Mouse (Mus musculus): Measurements from ENCODE around the gene Zbtb46. TPM values are rescaled to one million over a fixed set of nuclear protein-coding genes. Genes with fewer than 3 reads are reported as not detected.

Zbtb46 gene
- polyA plus RNA-seq, 1 experiment from 2014 or later, result 19.1 TPM

- 94% methylated on average over 3 of the region's 3 CpGs for WGBS
- ATAC-seq, result no peak
- Histone ChIP-seq H3K4me3 (ENCODE audit: low read length) (no peak overlapping the region), H3K36me3 (ENCODE audit: control insufficient read depth, insufficient read depth, low read length) (peaks cover 11% of the 10 kb centered on the region), H3K4me1 (ENCODE audit: control insufficient read depth, insufficient read depth, low read depth, low read length) (no peaks in the 10 kb centered on the region), H3K9me3 (ENCODE audit: control insufficient read depth, low read length) (no peaks in the 10 kb centered on the region), H3K27ac (ENCODE audit: low read depth, low read length) (no peak overlapping the region), H3K27me3 (replicated peaks; ENCODE audit: control insufficient read depth, insufficient read depth, low read length) (no peaks in the 10 kb centered on the region), H3K4me2 (ENCODE audit: low read length) (no peak overlapping the region), H3K9ac (ENCODE audit: low read depth, low read length) (no peak overlapping the region)
Observed at GRCm38 (mm10) chr2:181394086-181394485, 65.1 kb downstream of the Zbtb46 start.

GRCm38 (mm10) chr2:181392600-181393213 lies 66.5 kb downstream of the Zbtb46 start:
- H3K27ac ChIP-seq (ENCODE audit: low read depth, low read length), result no peak overlapping the region
- no peak overlapping the region for H3K4me2 ChIP-seq (ENCODE audit: low read length)
- 45% methylated on average over 4 of the region's 4 CpGs for WGBS
- H3K4me1 ChIP-seq (ENCODE audit: control insufficient read depth, insufficient read depth, low read depth, low read length), result no peaks in the 10 kb centered on the region
- H3K4me3 ChIP-seq (ENCODE audit: low read length), result no peak overlapping the region
- no peaks in the 10 kb centered on the region for H3K27me3 ChIP-seq (replicated peaks; ENCODE audit: control insufficient read depth, insufficient read depth, low read length)
- no peak overlapping the region for H3K9ac ChIP-seq (ENCODE audit: low read depth, low read length)
- peak; percentile 83 for ATAC-seq
- H3K9me3 ChIP-seq (ENCODE audit: control insufficient read depth, low read length), result no peaks in the 10 kb centered on the region
- peaks cover 11% of the 10 kb centered on the region for H3K36me3 ChIP-seq (ENCODE audit: control insufficient read depth, insufficient read depth, low read length)

GRCm38 (mm10) chr2:181391541-181391940 lies 67.7 kb downstream of the Zbtb46 start:
- WGBS, result 67% methylated on average over 2 of the region's 2 CpGs
- Histone ChIP-seq H3K4me3 (ENCODE audit: low read length) (no peak overlapping the region), H3K27ac (ENCODE audit: low read depth, low read length) (no peak overlapping the region), H3K36me3 (ENCODE audit: control insufficient read depth, insufficient read depth, low read length) (peaks cover 11% of the 10 kb centered on the region), H3K4me1 (ENCODE audit: control insufficient read depth, insufficient read depth, low read depth, low read length) (no peaks in the 10 kb centered on the region), H3K9me3 (ENCODE audit: control insufficient read depth, low read length) (no peaks in the 10 kb centered on the region), H3K27me3 (replicated peaks; ENCODE audit: control insufficient read depth, insufficient read depth, low read length) (no peaks in the 10 kb centered on the region), H3K9ac (ENCODE audit: low read depth, low read length) (no peak overlapping the region), H3K4me2 (ENCODE audit: low read length) (no peak overlapping the region)
- no peak for ATAC-seq

- Histone ChIP-seq H3K4me3 (ENCODE audit: low read length) (no peak overlapping the region), H3K4me1 (ENCODE audit: control insufficient read depth, insufficient read depth, low read depth, low read length) (no peaks in the 10 kb centered on the region; the same call in 1 of the 2 replicates), H3K36me3 (ENCODE audit: control insufficient read depth, insufficient read depth, low read length) (peaks cover 11% of the 10 kb centered on the region), H3K27ac (ENCODE audit: low read depth, low read length) (no peak overlapping the region), H3K9me3 (ENCODE audit: control insufficient read depth, low read length) (no peaks in the 10 kb centered on the region), H3K4me2 (ENCODE audit: low read length) (no peak overlapping the region), H3K9ac (ENCODE audit: low read depth, low read length) (no peak overlapping the region), H3K27me3 (replicated peaks; ENCODE audit: control insufficient read depth, insufficient read depth, low read length) (no peaks in the 10 kb centered on the region)
- no peak for ATAC-seq
- 88% methylated on average over 15 of the region's 15 CpGs for WGBS
Observed at GRCm38 (mm10) chr2:181391022-181391421, 68.2 kb downstream of the Zbtb46 start.

- Histone ChIP-seq H3K4me1 (ENCODE audit: control insufficient read depth, insufficient read depth, low read depth, low read length) (peaks cover 1% of the 10 kb centered on the region; the same call in 1 of the 2 replicates), H3K27ac (ENCODE audit: low read depth, low read length) (no peak overlapping the region), H3K4me2 (ENCODE audit: low read length) (no peak overlapping the region), H3K9ac (ENCODE audit: low read depth, low read length) (no peak overlapping the region), H3K36me3 (ENCODE audit: control insufficient read depth, insufficient read depth, low read length) (peaks cover 11% of the 10 kb centered on the region), H3K27me3 (replicated peaks; ENCODE audit: control insufficient read depth, insufficient read depth, low read length) (no peaks in the 10 kb centered on the region), H3K9me3 (ENCODE audit: control insufficient read depth, low read length) (no peaks in the 10 kb centered on the region), H3K4me3 (ENCODE audit: low read length) (no peak overlapping the region)
- WGBS, result 81% methylated on average over 4 of the region's 4 CpGs
- no peak for ATAC-seq
Observed at GRCm38 (mm10) chr2:181390136-181390870, 68.9 kb downstream of the Zbtb46 start.

GRCm38 (mm10) chr2:181386663-181387210 lies 72.5 kb downstream of the Zbtb46 start:
- H3K4me2 ChIP-seq (ENCODE audit: low read length), result no peak overlapping the region
- H3K4me3 ChIP-seq (ENCODE audit: low read length), result no peak overlapping the region
- WGBS, result 72% methylated on average over 3 of the region's 4 CpGs
- H3K36me3 ChIP-seq (ENCODE audit: control insufficient read depth, insufficient read depth, low read length), result peaks cover 21% of the 10 kb centered on the region
- no peak for ATAC-seq
- no peak overlapping the region for H3K9ac ChIP-seq (ENCODE audit: low read depth, low read length)
- peaks cover 7% of the 10 kb centered on the region; the same call in 1 of the 2 replicates for H3K4me1 ChIP-seq (ENCODE audit: control insufficient read depth, insufficient read depth, low read depth, low read length)
- no peaks in the 10 kb centered on the region for H3K27me3 ChIP-seq (replicated peaks; ENCODE audit: control insufficient read depth, insufficient read depth, low read length)
- H3K27ac ChIP-seq (ENCODE audit: low read depth, low read length), result no peak overlapping the region
- H3K9me3 ChIP-seq (ENCODE audit: control insufficient read depth, low read length), result no peaks in the 10 kb centered on the region

- no peaks in the 10 kb centered on the region for H3K27me3 ChIP-seq (replicated peaks; ENCODE audit: control insufficient read depth, insufficient read depth, low read length)
- no peak overlapping the region for H3K4me3 ChIP-seq (ENCODE audit: low read length)
- H3K4me2 ChIP-seq (ENCODE audit: low read length), result no peak overlapping the region
- H3K36me3 ChIP-seq (ENCODE audit: control insufficient read depth, insufficient read depth, low read length), result peaks cover 16% of the 10 kb centered on the region
- peak overlapping the region; percentile 32 for H3K27ac ChIP-seq (ENCODE audit: low read depth, low read length)
- ATAC-seq, result no peak
- no peaks in the 10 kb centered on the region for H3K9me3 ChIP-seq (ENCODE audit: control insufficient read depth, low read length)
- H3K4me1 ChIP-seq (ENCODE audit: control insufficient read depth, insufficient read depth, low read depth, low read length), result peaks cover 7% of the 10 kb centered on the region; the same call in 1 of the 2 replicates
- no peak overlapping the region for H3K9ac ChIP-seq (ENCODE audit: low read depth, low read length)
- WGBS, result 76% methylated on average over 3 of the region's 3 CpGs
Observed at GRCm38 (mm10) chr2:181385885-181386284, 73.3 kb downstream of the Zbtb46 start.

- Histone ChIP-seq H3K4me3 (ENCODE audit: low read length) (no peak overlapping the region), H3K27ac (ENCODE audit: low read depth, low read length) (peak overlapping the region; percentile 35), H3K9ac (ENCODE audit: low read depth, low read length) (no peak overlapping the region), H3K4me1 (ENCODE audit: control insufficient read depth, insufficient read depth, low read depth, low read length) (peaks cover 7% of the 10 kb centered on the region; the same call in 1 of the 2 replicates), H3K27me3 (replicated peaks; ENCODE audit: control insufficient read depth, insufficient read depth, low read length) (no peaks in the 10 kb centered on the region), H3K9me3 (ENCODE audit: control insufficient read depth, low read length) (no peaks in the 10 kb centered on the region), H3K4me2 (ENCODE audit: low read length) (no peak overlapping the region), H3K36me3 (ENCODE audit: control insufficient read depth, insufficient read depth, low read length) (peaks cover 21% of the 10 kb centered on the region)
- peak; percentile 80; the same call in 1 of the 2 replicates for ATAC-seq
- 58% methylated on average over 4 of the region's 4 CpGs for WGBS
Observed at GRCm38 (mm10) chr2:181384919-181385391, 74.3 kb downstream of the Zbtb46 start.

- no peaks in the 10 kb centered on the region for H3K27me3 ChIP-seq (replicated peaks; ENCODE audit: control insufficient read depth, insufficient read depth, low read length)
- H3K4me2 ChIP-seq (ENCODE audit: low read length), result no peak overlapping the region
- 79% methylated on average over 7 of the region's 7 CpGs for WGBS
- H3K9ac ChIP-seq (ENCODE audit: low read depth, low read length), result no peak overlapping the region
- peak; percentile 11; the same call in 1 of the 2 replicates for ATAC-seq
- no peak overlapping the region for H3K4me3 ChIP-seq (ENCODE audit: low read length)
- peak overlapping the region; percentile 35 for H3K27ac ChIP-seq (ENCODE audit: low read depth, low read length)
- peaks cover 26% of the 10 kb centered on the region for H3K36me3 ChIP-seq (ENCODE audit: control insufficient read depth, insufficient read depth, low read length)
- no peaks in the 10 kb centered on the region for H3K9me3 ChIP-seq (ENCODE audit: control insufficient read depth, low read length)
- peaks cover 7% of the 10 kb centered on the region; the same call in 1 of the 2 replicates for H3K4me1 ChIP-seq (ENCODE audit: control insufficient read depth, insufficient read depth, low read depth, low read length)
Observed at GRCm38 (mm10) chr2:181384463-181384862, 74.8 kb downstream of the Zbtb46 start.
